Mouse (Mus musculus): ENCODE results near the gene Syt13.

GRCm38 (mm10) chr2:92984321-92985108 lies 69.6 kb downstream of the Syt13 start:
- TF ChIP-seq POLR2A (IDR thresholded peaks at IDR 0.05; ENCODE audit: low read depth, low read length): no peak
- no peak for TF ChIP-seq CTCF (conservative IDR thresholded peaks at IDR 0.05 in 1 of 2, IDR thresholded peaks at IDR 0.05 in 1 of 2; ENCODE audit: low read depth in 2 of 2, low read length in 2 of 2)
- no peak for TF ChIP-seq MEF2A (IDR thresholded peaks at IDR 0.05; ENCODE audit: borderline replicate concordance, low read depth, low read length)
- TF ChIP-seq EP300 (IDR thresholded peaks at IDR 0.05; ENCODE audit: low read length): no peak
- no peak for TF ChIP-seq GABPA (IDR thresholded peaks at IDR 0.05; ENCODE audit: insufficient replicate concordance, low read depth, low read length)
- no peak for TF ChIP-seq MAFK (IDR thresholded peaks at IDR 0.05; ENCODE audit: insufficient replicate concordance, low read length)
- TF ChIP-seq UBTF (IDR thresholded peaks at IDR 0.05; ENCODE audit: low read depth, low read length): no peak
- TF ChIP-seq ZNF384 (IDR thresholded peaks at IDR 0.05; ENCODE audit: low read depth, low read length): no peak
- TF ChIP-seq ZKSCAN1 (IDR thresholded peaks at IDR 0.05; ENCODE audit: borderline replicate concordance, low read depth, low read length): no peak
- no peak for TF ChIP-seq MXI1 (IDR thresholded peaks at IDR 0.05; ENCODE audit: low read depth, low read length)
- no peak for TF ChIP-seq TCF12 (IDR thresholded peaks at IDR 0.05; ENCODE audit: low read depth, low read length)
- no peak for TF ChIP-seq MAZ (IDR thresholded peaks at IDR 0.05; ENCODE audit: low read depth, low read length)

All from CH12.LX (cell line).